Mouse (Mus musculus): Measurements from ENCODE around the gene Arhgap10. TPM values are rescaled to one million over a fixed set of nuclear protein-coding genes. Genes with fewer than 3 reads are reported as not detected.

The Arhgap10 gene
- total and polyA plus RNA-seq, 2 experiments from 2014 or later, result 4.2 to 5.2 TPM

DNA sequence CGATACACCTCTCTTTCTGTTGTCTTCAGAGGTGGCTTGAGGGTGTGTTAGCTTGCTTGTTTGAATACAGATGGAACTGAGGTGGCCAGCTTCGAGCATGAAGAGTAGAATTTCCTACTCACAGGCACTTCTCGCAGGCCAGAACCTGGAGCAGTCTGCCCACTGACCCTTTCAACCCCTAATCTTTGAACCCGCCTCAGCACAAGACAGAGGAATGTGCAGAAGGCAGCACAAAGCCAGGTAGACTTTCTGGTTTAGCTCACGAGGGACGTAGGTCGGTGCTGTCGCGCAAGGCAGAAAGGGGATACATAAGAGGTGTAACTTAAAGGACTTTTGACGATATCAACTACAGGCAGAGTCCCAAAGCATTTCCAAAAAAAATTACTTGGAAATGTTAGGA lies 908 bp downstream of the Arhgap10 start:
- Histone ChIP-seq H3K36me3 (ENCODE audit: insufficient read depth, low read length) (no peaks in the 10 kb centered on the region), H3K4me3 (ENCODE audit: low read length) (peak overlapping the region; percentile 67), H3K27ac (no peak overlapping the region), H3K4me1 (ENCODE audit: insufficient read depth, low read length) (no peaks in the 10 kb centered on the region), H3K4me2 (ENCODE audit: low read depth, low read length) (peak overlapping the region; percentile 88), H3K9ac (replicated peaks; ENCODE audit: low read length) (peak overlapping the region; percentile 59), H3K27me3 (ENCODE audit: insufficient read depth, low read length) (no peaks in the 10 kb centered on the region), H3K9me3 (ENCODE audit: low read length) (no peaks in the 10 kb centered on the region)
- TF ChIP-seq CTCF (IDR thresholded peaks at IDR 0.05; ENCODE audit: low read depth), result no peak
- DNase-seq (ENCODE audit: low spot score), result no peak
- 7% methylated on average over 10 of the region's 10 CpGs for WGBS
- ATAC-seq, result no peak

DNA sequence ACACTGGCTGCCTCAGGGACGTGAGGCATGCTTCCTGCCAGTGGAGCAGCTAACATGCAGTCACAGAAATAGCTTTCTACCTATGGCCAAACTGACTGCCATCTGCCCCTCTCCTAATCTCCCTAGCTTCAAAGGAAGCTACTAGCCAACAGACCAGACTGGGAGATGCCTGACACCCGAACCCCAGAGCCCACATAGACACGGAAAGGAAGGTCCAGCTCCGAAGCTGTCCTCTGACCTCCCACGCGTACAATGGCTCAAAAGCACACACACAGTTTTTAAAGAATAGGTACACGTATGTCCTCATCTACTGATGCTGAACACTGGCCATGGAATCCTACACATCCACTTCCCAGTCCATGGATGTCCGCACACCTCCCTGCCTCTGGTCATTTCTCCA lies 2.0 kb downstream of the Arhgap10 start:
- no peak overlapping the region for H3K27ac ChIP-seq
- no peaks in the 10 kb centered on the region for H3K36me3 ChIP-seq (ENCODE audit: insufficient read depth, low read length)
- no peak for ATAC-seq
- H3K9me3 ChIP-seq (ENCODE audit: low read length), result no peaks in the 10 kb centered on the region
- H3K9ac ChIP-seq (replicated peaks; ENCODE audit: low read length), result no peak overlapping the region
- 0 out of 2 replicates have a peak overlapping the region, but pooled peaks have one; percentile 13 for H3K4me2 ChIP-seq (ENCODE audit: low read depth, low read length)
- no peak overlapping the region for H3K4me3 ChIP-seq (ENCODE audit: low read length)
- H3K27me3 ChIP-seq (ENCODE audit: insufficient read depth, low read length), result no peaks in the 10 kb centered on the region
- H3K4me1 ChIP-seq (ENCODE audit: insufficient read depth, low read length), result no peaks in the 10 kb centered on the region
- no peak for DNase-seq (ENCODE audit: low spot score)
- WGBS, result 83% methylated on average over 8 of the region's 8 CpGs
- no peak for TF ChIP-seq CTCF (IDR thresholded peaks at IDR 0.05; ENCODE audit: low read depth)

DNA sequence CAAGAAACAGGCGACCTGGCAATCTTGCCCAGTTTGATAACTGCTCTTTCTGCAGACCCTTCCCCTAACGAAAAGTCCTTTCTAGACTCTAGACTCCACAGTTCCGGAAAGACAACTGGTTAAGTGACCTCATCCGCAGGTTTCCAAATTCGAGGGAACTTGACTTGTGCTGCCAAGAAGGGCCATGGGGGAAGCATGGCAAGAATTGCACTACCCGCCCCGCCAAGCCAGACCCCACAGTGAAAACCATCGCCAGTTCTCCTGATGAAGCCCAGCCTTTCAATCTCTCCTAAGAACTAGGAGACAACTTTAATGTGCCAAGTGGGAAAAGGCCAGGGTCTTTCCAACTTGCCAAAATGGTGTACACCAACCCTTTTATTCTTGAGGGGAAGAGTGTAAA lies 2.6 kb downstream of the Arhgap10 start:
- Histone ChIP-seq H3K27ac (no peak overlapping the region), H3K27me3 (ENCODE audit: insufficient read depth, low read length) (no peaks in the 10 kb centered on the region), H3K9me3 (ENCODE audit: low read length) (no peaks in the 10 kb centered on the region), H3K9ac (replicated peaks; ENCODE audit: low read length) (no peak overlapping the region), H3K4me2 (ENCODE audit: low read depth, low read length) (no peak overlapping the region), H3K36me3 (ENCODE audit: insufficient read depth, low read length) (no peaks in the 10 kb centered on the region), H3K4me1 (ENCODE audit: insufficient read depth, low read length) (no peaks in the 10 kb centered on the region), H3K4me3 (ENCODE audit: low read length) (no peak overlapping the region)
- 88% methylated on average over 8 of the region's 8 CpGs for WGBS
- ATAC-seq, result no peak
- DNase-seq (ENCODE audit: low spot score), result no peak
- no peak for TF ChIP-seq CTCF (IDR thresholded peaks at IDR 0.05; ENCODE audit: low read depth)

DNA sequence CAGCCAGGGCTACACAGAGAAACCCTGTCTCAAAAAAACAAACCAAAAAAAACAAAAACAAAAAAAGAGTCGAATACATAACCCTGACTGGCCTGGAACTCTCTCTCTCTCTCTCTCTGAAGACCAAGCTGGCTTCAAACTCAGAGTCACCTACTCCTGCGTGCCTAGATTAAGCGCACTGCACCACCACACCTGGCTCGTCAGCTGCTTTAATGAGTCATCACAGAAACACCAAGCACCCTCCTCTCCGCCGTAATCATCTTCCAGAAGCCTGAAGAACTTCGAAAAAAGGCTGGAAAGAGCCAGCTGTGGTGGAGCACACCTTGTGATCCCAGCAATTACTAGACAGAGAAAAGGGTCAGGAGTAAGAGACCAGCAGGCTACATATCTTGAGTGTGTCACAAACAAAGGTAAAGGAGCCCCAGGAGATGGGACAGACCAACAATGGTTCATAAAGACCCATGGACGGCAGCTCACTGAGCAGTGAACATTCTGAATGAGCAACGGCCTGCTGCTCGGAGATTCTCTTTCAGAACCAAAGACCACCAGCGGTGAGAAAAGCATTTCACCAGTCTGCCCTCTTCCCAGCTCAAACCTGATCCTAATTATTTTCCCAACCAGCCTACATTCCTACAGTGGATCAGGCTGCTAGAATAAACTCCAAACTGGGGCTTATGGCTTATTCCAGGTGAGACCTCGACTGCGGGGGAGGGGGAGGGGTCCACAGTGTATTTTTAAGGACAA lies 5.8 kb downstream of the Arhgap10 start:
- Histone ChIP-seq H3K27ac (no peak overlapping the region), H3K9ac (replicated peaks; ENCODE audit: low read length) (no peak overlapping the region), H3K4me2 (ENCODE audit: low read depth, low read length) (no peak overlapping the region), H3K9me3 (ENCODE audit: low read length) (no peaks in the 10 kb centered on the region), H3K36me3 (ENCODE audit: insufficient read depth, low read length) (no peaks in the 10 kb centered on the region), H3K4me1 (ENCODE audit: insufficient read depth, low read length) (no peaks in the 10 kb centered on the region), H3K27me3 (ENCODE audit: insufficient read depth, low read length) (no peaks in the 10 kb centered on the region), H3K4me3 (ENCODE audit: low read length) (no peak overlapping the region)
- TF ChIP-seq CTCF (IDR thresholded peaks at IDR 0.05; ENCODE audit: low read depth), result no peak
- peak; percentile 17 for DNase-seq (ENCODE audit: low spot score)
- no peak for ATAC-seq
- 38% methylated on average over 13 of the region's 13 CpGs for WGBS

DNA sequence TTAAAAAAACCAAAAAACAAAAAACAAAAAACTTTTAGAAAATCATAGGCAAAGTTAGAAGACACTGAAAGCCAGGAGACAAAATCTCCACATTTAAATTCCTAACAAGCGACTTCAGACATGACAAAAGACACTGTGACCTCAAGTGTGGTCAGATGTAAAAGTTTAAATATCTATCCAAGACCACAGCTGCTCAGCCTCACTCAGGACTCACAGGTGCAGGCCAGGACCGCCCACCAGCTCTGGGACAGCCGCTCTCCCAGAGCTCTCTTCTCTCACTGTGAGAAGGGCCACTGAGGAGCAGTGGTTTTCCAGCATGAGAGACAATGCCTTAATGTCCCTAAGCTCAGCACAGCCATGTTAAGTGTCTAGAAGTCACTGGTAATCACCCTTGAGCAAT lies 7.3 kb downstream of the Arhgap10 start:
- H3K9me3 ChIP-seq (ENCODE audit: low read length), result no peaks in the 10 kb centered on the region
- no peak for TF ChIP-seq CTCF (IDR thresholded peaks at IDR 0.05; ENCODE audit: low read depth)
- H3K27ac ChIP-seq, result no peak overlapping the region
- H3K9ac ChIP-seq (replicated peaks; ENCODE audit: low read length), result no peak overlapping the region
- 81% methylated on average over 3 of the region's 3 CpGs for WGBS
- no peaks in the 10 kb centered on the region for H3K4me1 ChIP-seq (ENCODE audit: insufficient read depth, low read length)
- H3K4me3 ChIP-seq (ENCODE audit: low read length), result no peak overlapping the region
- no peak for ATAC-seq
- H3K36me3 ChIP-seq (ENCODE audit: insufficient read depth, low read length), result no peaks in the 10 kb centered on the region
- DNase-seq (ENCODE audit: low spot score), result no peak
- no peak overlapping the region for H3K4me2 ChIP-seq (ENCODE audit: low read depth, low read length)
- no peaks in the 10 kb centered on the region for H3K27me3 ChIP-seq (ENCODE audit: insufficient read depth, low read length)

DNA sequence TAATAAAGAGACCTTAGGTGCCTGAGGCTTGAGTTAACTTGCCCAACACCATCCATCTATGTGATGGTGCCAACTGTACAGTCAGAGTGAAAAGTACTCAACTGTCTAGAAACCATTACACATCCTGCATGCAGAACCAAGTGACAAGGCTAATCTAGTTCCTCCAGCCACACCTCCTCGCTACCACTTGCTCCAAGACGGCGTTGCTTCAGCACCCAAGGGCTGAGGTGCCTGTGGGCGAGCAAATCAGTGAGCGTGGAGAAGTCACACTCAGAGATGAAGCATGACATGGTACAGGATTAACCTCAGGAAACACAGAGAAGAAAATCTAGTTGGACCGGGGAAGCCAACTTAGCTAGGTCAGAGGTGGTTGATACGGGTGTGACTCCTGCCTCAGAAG lies 8.7 kb downstream of the Arhgap10 start:
- Histone ChIP-seq H3K9ac (replicated peaks; ENCODE audit: low read length) (no peak overlapping the region), H3K36me3 (ENCODE audit: insufficient read depth, low read length) (no peaks in the 10 kb centered on the region), H3K9me3 (ENCODE audit: low read length) (no peaks in the 10 kb centered on the region), H3K4me2 (ENCODE audit: low read depth, low read length) (no peak overlapping the region), H3K4me3 (ENCODE audit: low read length) (no peak overlapping the region), H3K27ac (no peak overlapping the region), H3K27me3 (ENCODE audit: insufficient read depth, low read length) (no peaks in the 10 kb centered on the region), H3K4me1 (ENCODE audit: insufficient read depth, low read length) (no peaks in the 10 kb centered on the region)
- DNase-seq (ENCODE audit: low spot score) (no peak), ATAC-seq (no peak)
- 94% methylated on average over 7 of the region's 7 CpGs for WGBS
- TF ChIP-seq CTCF (IDR thresholded peaks at IDR 0.05; ENCODE audit: low read depth), result no peak

DNA sequence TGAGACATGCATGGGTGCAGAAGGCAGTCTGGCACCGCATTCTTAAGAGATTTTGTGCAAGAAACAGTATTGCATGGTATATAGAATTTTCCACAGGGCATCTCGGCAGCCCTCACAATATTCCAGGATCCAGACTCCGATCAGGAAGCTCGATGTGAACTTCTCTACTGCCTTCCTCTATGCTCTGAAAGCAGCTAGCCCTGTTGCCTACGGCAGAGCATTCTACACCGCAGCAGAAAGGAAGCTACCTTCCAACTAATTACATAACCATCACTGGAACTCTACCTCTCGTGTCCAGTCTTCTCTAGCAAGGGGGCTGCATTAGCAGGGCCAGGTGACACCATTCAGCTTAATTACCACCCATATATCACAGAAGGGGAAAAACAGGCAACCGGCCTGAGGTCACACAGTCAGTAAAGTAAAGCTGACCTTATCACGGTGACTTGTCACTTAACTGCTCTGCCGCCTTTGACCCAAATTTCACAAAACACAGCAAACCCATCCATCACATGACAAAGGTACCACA lies 10.2 kb downstream of the Arhgap10 start:
- no peak overlapping the region for H3K4me2 ChIP-seq (ENCODE audit: low read depth, low read length)
- ATAC-seq (no peak), DNase-seq (ENCODE audit: low spot score) (no peak)
- H3K4me3 ChIP-seq (ENCODE audit: low read length), result no peak overlapping the region
- H3K9ac ChIP-seq (replicated peaks; ENCODE audit: low read length), result no peak overlapping the region
- TF ChIP-seq CTCF (IDR thresholded peaks at IDR 0.05; ENCODE audit: low read depth), result no peak
- no peaks in the 10 kb centered on the region for H3K27me3 ChIP-seq (ENCODE audit: insufficient read depth, low read length)
- H3K4me1 ChIP-seq (ENCODE audit: insufficient read depth, low read length), result no peaks in the 10 kb centered on the region
- H3K27ac ChIP-seq, result no peak overlapping the region
- H3K9me3 ChIP-seq (ENCODE audit: low read length), result no peaks in the 10 kb centered on the region
- no peaks in the 10 kb centered on the region for H3K36me3 ChIP-seq (ENCODE audit: insufficient read depth, low read length)
- 76% methylated on average over 10 of the region's 10 CpGs for WGBS
